Mouse (Mus musculus) limb, embryonic 15.5 days (tissue): ENCODE data around the gene Hist2h2ab. TPM values are rescaled to one million over a fixed set of nuclear protein-coding genes. Genes with fewer than 3 reads are reported as not detected.

Experiments used
- ATAC-seq: fragments of 200-750 bp; cut with Nextera tagmentation; 2 replicates; pipeline ENCODE4 v1.8.0; 2017; ENCODE audit warnings: low read depth, moderate TSS enrichment; ENCODE audit not compliant: insufficient number of reproducible peaks, low FRiP score, low TSS enrichment
- H3K27ac ChIP-seq: fragments of 300-500 bp; sonication (generic); 2 replicates; pipeline ENCODE4 v1.5.1; 2015; ENCODE audit warnings: moderate library complexity, mild to moderate bottlenecking, inconsistent platforms
- H3K27me3 ChIP-seq: fragments of 300-500 bp; sonication (generic); 2 replicates; pipeline ENCODE4 v1.6.1; 2015; ENCODE audit warnings: inconsistent platforms
- H3K36me3 ChIP-seq: fragments of 300-500 bp; sonication (generic); 2 replicates; pipeline ENCODE4 v1.6.1; 2015; ENCODE audit warnings: inconsistent platforms
- H3K4me1 ChIP-seq: fragments of 300-500 bp; sonication (generic); 2 replicates; pipeline ENCODE4 v1.6.1; 2015; ENCODE audit warnings: inconsistent platforms
- H3K4me2 ChIP-seq: fragments of 300-500 bp; sonication (generic); 2 replicates; pipeline ENCODE4 v1.6.1; 2015; ENCODE audit warnings: mild to moderate bottlenecking, inconsistent platforms
- H3K4me3 ChIP-seq: fragments of 300-500 bp; sonication (generic); 2 replicates; pipeline ENCODE4 v1.5.1; 2015; ENCODE audit warnings: mild to moderate bottlenecking, inconsistent platforms
- H3K9ac ChIP-seq: fragments of 300-500 bp; sonication (generic); 2 replicates; pipeline ENCODE4 v1.6.1; 2015; ENCODE audit warnings: inconsistent platforms
- H3K9me3 ChIP-seq: fragments of 300-500 bp; sonication (generic); 2 replicates; pipeline ENCODE4 v1.6.1; 2016; ENCODE audit warnings: inconsistent platforms
- WGBS: fragments of 180-500 bp; shearing (Covaris S2); methylation state at CpG from one replicate; pipeline ENCODE4 v1.1.7; 2015; 5-methylcytosine and 5-hydroxymethylcytosine counted together
- polyA plus RNA-seq: library from polyadenylated mRNA; unstranded; fragments of >200 nt; fragmentation: Nextera tagmentation; extraction: Ambion mirVana; gene quantifications from 2 replicates; pipeline ENCODE4 v1.2.1, GENCODE M21; 2015

The Hist2h2ab gene
- polyA plus RNA-seq, 1 experiment from 2014 or later = not detected

- 27% methylated on average over 10 of the region's 10 CpGs for WGBS
- no peak for ATAC-seq
- no peaks in the 10 kb centered on the region for H3K27me3 ChIP-seq
- no peak overlapping the region for H3K4me2 ChIP-seq
- no peaks in the 10 kb centered on the region for H3K9me3 ChIP-seq
- H3K36me3 ChIP-seq = no peaks in the 10 kb centered on the region
- H3K27ac ChIP-seq = no peak overlapping the region
- no peak overlapping the region for H3K4me3 ChIP-seq
- H3K4me1 ChIP-seq = peaks cover 4% of the 10 kb centered on the region; the same call in 1 of the 2 replicates
- H3K9ac ChIP-seq = no peak overlapping the region
Measured at GRCm38 (mm10) chr3:96254683-96255355, 35.2 kb downstream of the Hist2h2ab start.

GRCm38 (mm10) chr3:96255926-96256593, 36.4 kb downstream of the Hist2h2ab start:
- H3K9ac ChIP-seq = no peak overlapping the region
- H3K4me1 ChIP-seq = peaks cover 4% of the 10 kb centered on the region; the same call in 1 of the 2 replicates
- no peak for ATAC-seq
- H3K36me3 ChIP-seq = no peaks in the 10 kb centered on the region
- H3K27ac ChIP-seq = no peak overlapping the region
- 60% methylated on average over 5 of the region's 5 CpGs for WGBS
- H3K27me3 ChIP-seq = no peaks in the 10 kb centered on the region
- H3K4me2 ChIP-seq = no peak overlapping the region
- no peaks in the 10 kb centered on the region for H3K9me3 ChIP-seq
- no peak overlapping the region for H3K4me3 ChIP-seq

GRCm38 (mm10) chr3:96257190-96257589, 37.5 kb downstream of the Hist2h2ab start:
- peaks cover 11% of the 10 kb centered on the region for H3K4me1 ChIP-seq
- ATAC-seq = no peak
- no peak overlapping the region for H3K9ac ChIP-seq
- H3K4me2 ChIP-seq = no peak overlapping the region
- 0 out of 2 replicates have a peak overlapping the region, but pooled peaks have one; percentile 3 for H3K27ac ChIP-seq
- H3K36me3 ChIP-seq = no peaks in the 10 kb centered on the region
- 48% methylated on average over 3 of the region's 3 CpGs for WGBS
- H3K27me3 ChIP-seq = no peaks in the 10 kb centered on the region
- no peaks in the 10 kb centered on the region for H3K9me3 ChIP-seq
- H3K4me3 ChIP-seq = no peak overlapping the region

- Histone ChIP-seq H3K27me3 (no peaks in the 10 kb centered on the region), H3K4me3 (no peak overlapping the region), H3K4me2 (no peak overlapping the region), H3K9me3 (no peaks in the 10 kb centered on the region), H3K9ac (no peak overlapping the region), H3K4me1 (peaks cover 25% of the 10 kb centered on the region), H3K27ac (no peak overlapping the region), H3K36me3 (no peaks in the 10 kb centered on the region)
- no peak for ATAC-seq
- WGBS = 86% methylated on average over 5 of the region's 5 CpGs
Measured at GRCm38 (mm10) chr3:96260220-96260619, 40.6 kb downstream of the Hist2h2ab start.

- Histone ChIP-seq H3K27ac (peak overlapping the region; percentile 98), H3K4me2 (peak overlapping the region; percentile 69), H3K9me3 (no peaks in the 10 kb centered on the region), H3K4me3 (peak overlapping the region; percentile 59), H3K36me3 (no peaks in the 10 kb centered on the region), H3K27me3 (no peaks in the 10 kb centered on the region), H3K9ac (0 out of 2 replicates have a peak overlapping the region, but pooled peaks have one; percentile 73), H3K4me1 (peaks cover 23% of the 10 kb centered on the region)
- ATAC-seq = no peak
- 53% methylated on average over 3 of the region's 3 CpGs for WGBS
Measured at GRCm38 (mm10) chr3:96261623-96262022, 42.0 kb downstream of the Hist2h2ab start.

- H3K9ac ChIP-seq = peak overlapping the region; percentile 73
- no peaks in the 10 kb centered on the region for H3K27me3 ChIP-seq
- H3K9me3 ChIP-seq = no peaks in the 10 kb centered on the region
- no peaks in the 10 kb centered on the region for H3K36me3 ChIP-seq
- H3K4me3 ChIP-seq = peak overlapping the region; percentile 59
- WGBS = under 1% methylated on average over 19 of the region's 19 CpGs
- H3K4me2 ChIP-seq = peak overlapping the region; percentile 69
- peak overlapping the region; percentile 98 for H3K27ac ChIP-seq
- peaks cover 22% of the 10 kb centered on the region for H3K4me1 ChIP-seq
- peak; percentile 81 for ATAC-seq
Measured at GRCm38 (mm10) chr3:96262216-96262875, 42.7 kb downstream of the Hist2h2ab start.

- Histone ChIP-seq H3K27ac (peak within 1 kb of the TSS; percentile 98), H3K9ac (peak within 1 kb of the TSS; percentile 73), H3K9me3 (no peaks in the 10 kb centered on the region), H3K36me3 (no peaks in the 10 kb centered on the region), H3K4me3 (peak within 1 kb of the TSS; percentile 59), H3K4me2 (peak within 1 kb of the TSS; percentile 69), H3K4me1 (peaks cover 25% of the 10 kb centered on the region), H3K27me3 (no peaks in the 10 kb centered on the region)
- peak; percentile 88 for ATAC-seq
- WGBS = under 1% methylated on average over 40 of the region's 40 CpGs
Measured at GRCm38 (mm10) chr3:96262979-96263550, 43.4 kb downstream of the Hist2h2ab start, which contains the start of gene Hist2h4. Gene Hist2h4, minus strand, starts transcription at chr3:96263311.

- Histone ChIP-seq H3K9me3 (no peaks in the 10 kb centered on the region), H3K4me3 (peak overlapping the region; percentile 59), H3K27me3 (no peaks in the 10 kb centered on the region), H3K9ac (peak overlapping the region; percentile 40), H3K27ac (peak overlapping the region; percentile 98), H3K4me1 (peaks cover 27% of the 10 kb centered on the region), H3K36me3 (no peaks in the 10 kb centered on the region), H3K4me2 (peak overlapping the region; percentile 52)
- no peak for ATAC-seq
- WGBS = 6% methylated on average over 27 of the region's 27 CpGs
Measured at GRCm38 (mm10) chr3:96263558-96264403, 44.1 kb downstream of the Hist2h2ab start.

GRCm38 (mm10) chr3:96264404-96264949, 44.8 kb downstream of the Hist2h2ab start:
- WGBS = 71% methylated on average over 7 of the region's 7 CpGs
- H3K9ac ChIP-seq = peak overlapping the region; percentile 40; the same call in 1 of the 2 replicates

GRCm38 (mm10) chr3:96266132-96266710, 46.6 kb downstream of the Hist2h2ab start:
- H3K36me3 ChIP-seq = no peaks in the 10 kb centered on the region
- peaks cover 31% of the 10 kb centered on the region for H3K4me1 ChIP-seq
- no peaks in the 10 kb centered on the region for H3K9me3 ChIP-seq
- H3K9ac ChIP-seq = no peak overlapping the region
- no peak overlapping the region for H3K4me3 ChIP-seq
- 92% methylated on average over 8 of the region's 8 CpGs for WGBS
- no peak overlapping the region for H3K27ac ChIP-seq
- no peak for ATAC-seq
- no peaks in the 10 kb centered on the region for H3K27me3 ChIP-seq
- H3K4me2 ChIP-seq = no peak overlapping the region

More at GRCm38 (mm10) chr3:96264404-96264949, 44.8 kb downstream of the Hist2h2ab start:
- Histone ChIP-seq H3K9me3 (no peaks in the 10 kb centered on the region), H3K4me1 (peaks cover 27% of the 10 kb centered on the region), H3K4me2 (peak overlapping the region; percentile 52), H3K27ac (peak overlapping the region; percentile 98), H3K36me3 (no peaks in the 10 kb centered on the region), H3K4me3 (peak overlapping the region; percentile 59), H3K27me3 (no peaks in the 10 kb centered on the region)
- ATAC-seq = no peak
